Mouse (Mus musculus): ENCODE results near the gene B3glct. TPM values are rescaled to one million over a fixed set of nuclear protein-coding genes. Genes with fewer than 3 reads are reported as not detected.

Gene B3glct
- total RNA-seq, 2 experiments from 2014 or later, result 27.0 to 33.5 TPM

DNA sequence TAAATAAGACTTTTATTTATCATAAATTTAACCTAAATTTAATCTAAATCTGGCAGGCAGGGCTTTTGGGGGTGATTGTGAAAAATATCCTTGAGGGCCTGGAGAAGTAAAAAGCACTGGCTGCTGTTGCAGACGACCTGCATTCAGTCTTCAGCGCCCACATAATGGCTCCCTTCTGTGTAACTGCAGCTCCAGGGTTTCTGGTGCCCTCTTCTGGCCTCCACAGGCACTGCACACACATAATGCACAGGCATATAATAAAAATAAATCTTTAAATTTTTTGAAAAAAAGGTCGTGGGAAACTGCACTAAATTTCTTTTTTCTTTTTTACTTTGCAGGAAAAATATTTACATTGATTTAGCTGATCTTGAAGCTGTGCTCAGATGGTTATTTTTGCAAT is 62.7 kb downstream of the B3glct start:
- intact Hi-C loops (cut with DNase I), result loop anchor here (10.0 kb wide), 1 partner anchor 104 kb away; no protein-coding TSS in a partner anchor
- DNase-seq, result no peak

GRCm38 (mm10) chr5:149742286-149742685 is 64.3 kb downstream of the B3glct start:
- no peak for DNase-seq
- intact Hi-C loops (cut with DNase I), result loop anchor here (10.0 kb wide), 1 partner anchor 103 kb away; no protein-coding TSS in a partner anchor

DNA sequence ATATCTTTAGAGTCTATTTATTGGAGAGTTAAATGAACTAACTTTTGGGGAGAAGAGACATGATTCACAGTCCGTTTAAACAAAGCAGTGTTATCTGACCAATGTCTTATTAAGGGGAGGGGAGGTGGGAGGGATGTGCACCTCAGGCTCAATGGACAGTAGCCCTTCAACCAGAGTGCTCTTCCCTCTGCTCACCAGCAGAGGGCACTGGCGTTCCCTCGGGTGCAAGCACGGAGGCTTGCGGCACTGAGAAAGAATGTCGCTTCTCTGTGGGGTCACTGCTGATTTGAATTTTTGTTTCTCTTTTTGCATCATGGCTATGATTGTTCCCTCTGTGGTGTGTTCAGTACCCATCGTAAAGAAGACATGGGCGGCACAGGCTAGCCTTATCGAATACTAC is 67.0 kb downstream of the B3glct start:
- intact Hi-C loops (cut with DNase I), result loop anchor here (10.0 kb wide), 1 partner anchor 100 kb away; no protein-coding TSS in a partner anchor
- DNase-seq, result no peak

DNA sequence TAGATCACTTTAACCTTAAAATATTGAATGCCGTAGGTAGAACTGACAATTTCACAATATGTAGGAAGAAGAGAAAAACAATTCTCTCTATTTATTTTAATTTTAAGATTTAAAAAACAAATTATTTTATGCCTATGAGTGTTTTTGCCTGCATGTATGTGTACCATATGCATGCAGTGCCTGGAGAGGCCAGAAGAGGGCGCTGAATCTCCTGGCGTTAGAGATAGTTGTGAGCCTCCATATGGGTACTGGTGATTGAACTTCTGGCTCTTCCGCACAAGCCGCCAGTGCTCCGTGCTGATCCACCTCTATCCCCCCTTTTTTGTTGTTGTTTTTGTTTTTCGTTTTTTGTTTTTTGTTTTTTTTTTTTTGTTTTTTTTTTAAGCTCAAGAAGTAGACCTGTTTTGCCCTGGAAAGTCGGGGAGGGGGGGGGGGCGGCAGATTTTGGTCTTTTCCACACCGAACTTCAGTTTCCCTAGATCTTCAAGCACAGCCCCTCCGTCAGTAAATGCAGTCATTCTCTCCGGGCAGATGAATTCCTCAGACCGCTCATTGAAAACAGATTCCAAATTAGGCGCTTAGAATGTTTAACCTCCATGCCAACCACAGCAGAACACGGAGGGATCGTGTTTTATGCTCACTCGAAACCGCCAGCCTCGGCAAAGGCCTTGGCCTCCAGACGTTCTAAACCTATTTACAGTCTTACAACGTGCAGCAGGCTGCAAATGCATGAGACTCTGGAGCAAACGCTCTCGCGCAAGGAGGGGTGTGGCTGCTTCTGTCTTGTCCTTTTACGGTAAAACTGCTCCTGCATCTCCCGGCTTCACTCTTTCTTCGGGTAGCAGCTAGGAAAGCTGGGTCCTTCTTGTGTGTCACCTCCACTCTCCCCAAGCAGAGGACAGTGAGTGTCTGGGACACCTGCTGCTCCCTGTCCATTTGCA is 70.9 kb downstream of the B3glct start:
- no peak for DNase-seq
- intact Hi-C loops (cut with DNase I), result loop anchor here (10.0 kb wide), 1 partner anchor 96 kb away; no protein-coding TSS in a partner anchor

GRCm38 (mm10) chr5:149751861-149752260 is 73.8 kb downstream of the B3glct start:
- intact Hi-C loops (cut with DNase I), result no loop called here
- no peak for DNase-seq

DNA sequence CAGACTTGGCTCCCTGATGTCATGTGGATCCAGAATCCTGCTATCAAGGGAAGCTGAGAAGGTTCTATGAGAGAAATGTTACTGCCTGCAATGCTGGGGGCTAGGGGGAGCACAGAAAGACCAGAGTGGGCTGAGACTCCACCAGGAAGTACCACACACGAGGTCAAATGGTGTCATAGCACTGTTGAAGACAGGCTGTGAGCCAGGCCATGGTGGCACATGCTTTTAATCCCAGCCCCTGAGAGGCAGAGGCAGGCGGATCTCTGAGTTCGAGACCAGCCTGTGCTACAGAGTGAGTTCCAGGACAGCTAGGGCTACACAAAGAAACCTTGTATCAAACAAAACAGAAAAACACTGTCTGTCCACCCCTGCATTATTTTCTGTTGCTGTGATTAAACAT is 75.0 kb downstream of the B3glct start:
- DNase-seq, result no peak
- intact Hi-C loops (cut with DNase I), result no loop called here

DNA sequence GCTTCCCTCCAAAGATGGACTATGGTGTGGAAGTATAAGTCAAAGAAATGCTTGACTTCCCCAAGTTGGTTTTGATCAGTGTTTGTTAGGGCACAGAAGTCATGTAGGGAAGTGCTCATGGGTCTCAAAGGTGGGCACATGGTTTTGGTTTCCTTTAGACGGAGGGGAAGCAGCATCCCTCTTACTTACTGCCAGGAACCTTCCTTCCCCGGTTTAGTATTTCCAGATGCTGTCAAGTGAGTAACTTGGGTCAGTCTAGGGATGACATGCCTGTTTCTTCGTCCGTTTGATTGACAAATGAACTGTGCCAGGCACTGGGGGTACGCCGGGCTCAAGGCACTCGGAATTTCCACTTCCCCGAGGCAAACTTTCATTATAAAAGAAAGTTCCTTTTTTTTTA is 89.1 kb downstream of the B3glct start:
- intact Hi-C loops (cut with DNase I), result no loop called here
- DNase-seq, result no peak

DNA sequence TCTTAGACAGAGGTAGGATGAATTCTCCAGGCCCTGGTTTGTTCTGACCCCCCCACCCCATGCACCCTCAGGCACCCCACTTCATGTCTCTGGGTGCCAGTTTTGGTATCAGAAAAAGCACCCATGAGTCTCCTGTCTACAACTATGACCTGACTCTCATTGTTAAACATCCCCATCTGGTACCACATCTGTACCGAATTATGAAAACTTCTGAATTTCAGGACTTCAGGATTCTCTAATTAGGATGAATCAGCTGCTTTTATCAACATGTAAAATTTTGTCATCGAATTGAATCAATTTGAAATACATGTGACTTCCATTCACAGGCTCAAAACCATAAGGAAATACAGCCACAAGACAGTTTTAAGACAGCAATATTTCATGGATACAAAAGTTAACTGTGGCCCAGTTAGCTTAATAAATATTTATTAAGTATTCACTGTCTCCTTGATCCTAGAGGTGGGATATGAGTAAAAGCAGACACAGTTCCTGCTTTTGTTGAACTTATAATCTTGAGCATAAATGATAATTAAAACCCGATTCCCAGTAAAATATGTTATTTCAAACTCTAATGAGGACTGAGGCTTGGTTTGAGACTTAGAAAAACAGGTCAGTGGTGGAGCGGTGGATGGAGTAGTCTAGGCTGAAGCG is 89.7 kb downstream of the B3glct start:
- no peak for DNase-seq
- intact Hi-C loops (cut with DNase I), result no loop called here

DNA sequence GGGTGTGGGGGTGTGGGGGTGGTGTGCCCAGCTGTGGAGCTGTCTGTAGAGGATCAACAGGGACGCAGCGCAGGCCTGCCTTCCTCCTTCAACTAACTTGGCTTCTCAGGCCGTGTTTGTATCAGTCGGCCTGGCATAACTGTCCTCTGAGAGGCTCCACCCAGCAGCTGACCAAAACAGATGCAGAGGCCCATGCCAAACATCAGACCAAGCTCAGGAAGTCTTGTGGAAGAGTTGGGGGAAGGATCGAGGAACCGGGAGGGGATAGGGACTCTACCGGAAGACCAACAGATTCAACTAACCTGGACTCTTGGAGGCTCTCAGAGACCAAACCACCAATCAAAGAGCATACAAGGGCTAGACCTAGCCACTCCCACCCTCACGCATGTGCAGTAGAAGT is 91.6 kb downstream of the B3glct start:
- DNase-seq, result no peak
- intact Hi-C loops (cut with DNase I), result no loop called here

GRCm38 (mm10) chr5:149776038-149776437 is 98.0 kb downstream of the B3glct start:
- intact Hi-C loops (cut with DNase I), result no loop called here
- no peak for DNase-seq

GRCm38 (mm10) chr5:149779740-149780139 is 101.7 kb downstream of the B3glct start:
- intact Hi-C loops (cut with DNase I), result no loop called here
- DNase-seq, result no peak

DNA sequence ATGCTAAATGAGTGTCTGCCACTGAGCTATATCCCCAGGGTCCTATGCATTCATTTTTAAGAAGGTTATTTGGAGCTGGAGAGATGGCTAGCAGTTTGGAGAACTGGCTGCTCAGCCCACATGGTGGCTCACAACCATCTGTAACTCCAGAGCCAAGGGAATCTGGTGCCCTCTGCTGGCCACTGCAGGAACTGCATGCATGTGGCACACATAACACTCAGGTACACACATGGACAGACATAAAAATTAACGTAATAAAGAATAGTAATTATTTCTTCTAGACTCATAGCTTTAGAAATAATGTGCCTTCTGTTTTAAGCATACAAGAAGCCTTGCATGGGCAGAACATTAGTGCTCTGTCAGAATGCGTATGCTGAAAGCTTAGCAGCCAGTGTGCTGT is 102.4 kb downstream of the B3glct start:
- no peak for DNase-seq
- intact Hi-C loops (cut with DNase I), result no loop called here

DNA sequence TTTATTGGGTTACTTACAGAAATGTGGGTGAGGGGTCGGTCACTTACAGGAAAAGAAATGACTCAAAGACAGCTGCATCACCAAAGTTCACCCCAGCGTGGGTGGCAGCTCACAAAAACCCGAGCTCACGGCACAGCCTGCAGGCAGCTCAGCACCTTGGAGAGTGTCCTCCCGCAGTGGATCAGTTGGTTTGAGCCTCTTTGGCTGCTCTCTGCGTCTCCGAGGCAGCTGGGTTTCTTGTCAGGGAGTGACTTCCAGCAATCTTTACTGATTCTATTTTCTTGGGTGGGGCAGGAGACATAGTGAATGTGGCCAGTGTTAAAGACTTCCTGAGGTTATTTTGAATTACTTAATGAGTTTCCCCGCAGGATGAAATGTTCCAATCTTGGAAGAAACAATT is 112.1 kb downstream of the B3glct start:
- intact Hi-C loops (cut with DNase I), result no loop called here
- DNase-seq, result no peak

DNA sequence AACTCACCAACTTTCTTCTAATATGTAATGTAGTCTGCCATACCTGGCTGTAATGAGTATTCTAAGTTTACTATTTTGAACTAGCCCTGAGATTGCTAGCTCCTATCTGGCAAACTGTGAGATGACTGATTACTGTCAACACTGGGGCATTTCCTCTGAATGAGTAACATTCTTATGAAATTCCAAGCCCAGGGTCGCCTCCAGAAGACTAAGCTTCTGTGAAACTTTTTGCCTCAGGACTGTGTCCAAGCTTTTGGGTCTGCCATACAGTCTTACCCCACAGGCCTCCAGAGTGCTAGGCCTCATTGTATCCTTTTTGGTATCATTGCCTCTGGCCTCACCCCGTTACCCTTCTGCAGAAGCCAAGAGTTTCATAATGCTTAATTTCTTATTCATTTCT is 132.0 kb downstream of the B3glct start:
- DNase-seq, result no peak
- intact Hi-C loops (cut with DNase I), result no loop called here

DNA sequence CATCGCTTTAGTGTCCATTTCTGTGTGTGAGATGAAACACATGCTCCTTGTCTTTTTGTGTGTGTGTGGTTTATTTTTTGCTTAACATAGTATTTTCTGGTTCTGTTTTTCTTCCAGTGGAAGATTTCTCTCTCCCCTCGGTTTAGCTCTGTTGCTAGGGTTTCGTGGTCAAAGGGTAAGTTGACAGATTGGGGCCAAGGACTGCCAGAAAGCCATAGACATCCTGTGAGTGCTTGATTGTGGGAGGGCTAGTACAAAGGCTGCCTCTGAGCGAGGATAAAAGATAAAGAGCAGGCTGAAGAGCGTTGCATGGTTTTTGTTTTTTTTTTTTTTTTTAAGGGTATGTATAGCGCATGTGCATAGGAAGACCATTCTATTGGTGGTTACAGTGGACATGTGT is 133.8 kb downstream of the B3glct start:
- DNase-seq, result no peak
- intact Hi-C loops (cut with DNase I), result no loop called here

Other genes with a start within 250 kb of the B3glct start
- 1 to 10 TPM in 1 of 2 experiments, under 1 TPM in 1; 0.56 to 1.3 TPM for gene Tex26, start 238.6 kb upstream of the B3glct start, total RNA-seq (2021)
- under 1 TPM in 1 of 2 experiments, not detected in 1; 0.85 TPM for gene Wdr95, start 149.6 kb upstream of the B3glct start, total RNA-seq (2021)
- gene Hsph1, start 41.9 kb upstream of the B3glct start, total RNA-seq (2021), result 100 to 1,000 TPM; 178 to 180 TPM